Mouse (Mus musculus) fibroblast of lung, adult 2 months (primary cell): ENCODE measurements around the gene Flnb.

Experiments used
- DNase-seq: peaks from one replicate; pipeline ENCODE4 v3.0.0-alpha.2; 2011; ENCODE audit warnings: low read depth

Gene Flnb

GRCm38 (mm10) chr14:7900481-7901049 is 82.8 kb downstream of the Flnb start:
- DNase-seq = no peak

GRCm38 (mm10) chr14:7901484-7902240 is 83.9 kb downstream of the Flnb start:
- DNase-seq = no peak

GRCm38 (mm10) chr14:7907058-7907457 is 89.3 kb downstream of the Flnb start:
- DNase-seq = no peak

GRCm38 (mm10) chr14:7909472-7909871 is 91.7 kb downstream of the Flnb start:
- no peak for DNase-seq

GRCm38 (mm10) chr14:7913842-7914241 is 96.1 kb downstream of the Flnb start:
- no peak for DNase-seq

- no peak for DNase-seq
Measured at GRCm38 (mm10) chr14:7914461-7914860, 96.7 kb downstream of the Flnb start.

GRCm38 (mm10) chr14:7918150-7918991 is 100.6 kb downstream of the Flnb start:
- no peak for DNase-seq

GRCm38 (mm10) chr14:7919309-7919708 is 101.6 kb downstream of the Flnb start:
- no peak for DNase-seq

GRCm38 (mm10) chr14:7919921-7920320 is 102.2 kb downstream of the Flnb start:
- no peak for DNase-seq

GRCm38 (mm10) chr14:7921459-7921858 is 103.7 kb downstream of the Flnb start:
- DNase-seq = no peak

GRCm38 (mm10) chr14:7923635-7924034 is 105.9 kb downstream of the Flnb start:
- DNase-seq = no peak

- no peak for DNase-seq
Measured at GRCm38 (mm10) chr14:7928362-7928761, 110.6 kb downstream of the Flnb start.

GRCm38 (mm10) chr14:7929029-7929428 is 111.3 kb downstream of the Flnb start:
- DNase-seq = no peak

- DNase-seq = no peak
Measured at GRCm38 (mm10) chr14:7932151-7932550, 114.4 kb downstream of the Flnb start.

- DNase-seq = peak; percentile 72
Measured at GRCm38 (mm10) chr14:7934166-7934565, 116.4 kb downstream of the Flnb start.

GRCm38 (mm10) chr14:7937052-7937630 is 119.4 kb downstream of the Flnb start:
- DNase-seq = no peak

GRCm38 (mm10) chr14:7938809-7939784 is 121.3 kb downstream of the Flnb start:
- no peak for DNase-seq

GRCm38 (mm10) chr14:7941413-7941812 is 123.7 kb downstream of the Flnb start:
- no peak for DNase-seq

GRCm38 (mm10) chr14:7943101-7943800 is 125.5 kb downstream of the Flnb start:
- no peak for DNase-seq

GRCm38 (mm10) chr14:7943801-7944135 is 126.0 kb downstream of the Flnb start:
- peak; percentile 77 for DNase-seq
